ENCODE assay signal across 12 mouse cellular contexts in the genomic region with DNA sequence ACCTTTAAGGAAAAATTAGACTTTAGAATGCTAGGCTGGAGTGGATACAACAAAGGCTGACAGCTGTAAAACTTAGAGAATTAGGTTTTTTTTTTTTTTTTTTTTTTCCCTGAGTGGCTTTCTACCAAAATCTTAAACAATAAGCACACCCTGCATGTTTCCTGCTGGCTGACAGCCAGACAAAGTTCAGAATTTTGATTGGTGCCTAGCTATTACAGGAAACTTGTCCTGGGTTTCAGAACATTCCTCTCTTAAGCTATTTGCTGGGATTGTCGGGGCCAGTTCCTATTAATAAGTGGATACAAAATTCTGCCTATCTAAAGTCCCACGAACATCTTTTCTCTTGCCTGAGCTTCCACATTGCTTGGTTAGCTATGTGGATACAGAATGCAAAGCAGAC.
DNase-seq lines count a peak whose midpoint lies in the region; ATAC-seq and TF ChIP-seq lines count a peak whose summit lies in the region.
"Had no signal": no experiment of that assay in that cellular context is flagged by ENCODE, and none has a peak within 500 bp of the region (broad histone marks: within the 10 kb centered on the region; RNA-seq: fewer than 3 reads in every experiment).

No protein-coding gene starts in this region.

- TF ChIP-seq CTCF in kidney, postnatal 0 days (IDR thresholded peaks at IDR 0.05; ENCODE audit: low read depth) = no peak

- DNase-seq in embryonic facial prominence, embryonic 11.5 days (ENCODE audit: low spot score) = peak; percentile 33
- DNase-seq in embryonic facial prominence, embryonic 10.5 days (ENCODE audit: low spot score) = no peak
- DNase-seq in ovary, postnatal 14 days (ENCODE audit: low spot score) = peak; percentile 1
- DNase-seq in ovary, postnatal 10 days (ENCODE audit: low spot score) = no peak
- DNase-seq in kidney, postnatal 0 days (ENCODE audit: low spot score) = peak; percentile 68
- no peak for DNase-seq in frontal cortex, postnatal 10 days (ENCODE audit: low spot score in 2 of 2)
- no peak for DNase-seq in thymus, postnatal 36 days
- DNase-seq: thymus, adult 18-20 months had no signal

- 37% methylated on average over 2 of the region's 2 CpGs for WGBS in embryonic facial prominence, embryonic 11.5 days
- 64% methylated on average over 2 of the region's 2 CpGs for WGBS in embryonic facial prominence, embryonic 10.5 days
- WGBS in kidney, postnatal 0 days = 40% methylated on average over 2 of the region's 2 CpGs
- WGBS in hindbrain, embryonic 13.5 days = 57% methylated on average over 2 of the region's 2 CpGs

- no peak overlapping the region for H3K4me3 ChIP-seq in embryonic facial prominence, embryonic 11.5 days (ENCODE audit: low read depth, low read length)
- H3K4me3 ChIP-seq in embryonic facial prominence, embryonic 10.5 days = no peak overlapping the region
- no peak overlapping the region for H3K4me3 ChIP-seq in kidney, postnatal 0 days (replicated peaks; ENCODE audit: low read depth, low read length)
- no peak overlapping the region for H3K4me3 ChIP-seq in hindbrain, embryonic 13.5 days
- H3K4me3 ChIP-seq: limb, embryonic 15.5 days; midbrain, embryonic 12.5 days; neural tube, embryonic 13.5 days had no signal

- no peak overlapping the region for H3K9ac ChIP-seq in embryonic facial prominence, embryonic 11.5 days (replicated peaks; ENCODE audit: low read length)
- no peak overlapping the region for H3K9ac ChIP-seq in kidney, postnatal 0 days (ENCODE audit: low read depth, low read length)
- no peak overlapping the region for H3K9ac ChIP-seq in hindbrain, embryonic 13.5 days
- H3K9ac ChIP-seq: limb, embryonic 15.5 days; midbrain, embryonic 12.5 days; neural tube, embryonic 13.5 days had no signal

- H3K36me3 ChIP-seq in embryonic facial prominence, embryonic 11.5 days (replicated peaks; ENCODE audit: control insufficient read depth, insufficient read depth, low read depth, low read length) = no peaks in the 10 kb centered on the region
- no peaks in the 10 kb centered on the region for H3K36me3 ChIP-seq in embryonic facial prominence, embryonic 10.5 days (replicated peaks)
- no peaks in the 10 kb centered on the region for H3K36me3 ChIP-seq in kidney, postnatal 0 days (ENCODE audit: insufficient read depth, low read length)
- no peaks in the 10 kb centered on the region for H3K36me3 ChIP-seq in hindbrain, embryonic 13.5 days
- H3K36me3 ChIP-seq: limb, embryonic 15.5 days; midbrain, embryonic 12.5 days; neural tube, embryonic 13.5 days had no signal

- H3K27me3 ChIP-seq in embryonic facial prominence, embryonic 11.5 days (ENCODE audit: control insufficient read depth, insufficient read depth, low read length) = no peaks in the 10 kb centered on the region
- H3K27me3 ChIP-seq in embryonic facial prominence, embryonic 10.5 days (replicated peaks; ENCODE audit: low read depth, poor library complexity, severe bottlenecking) = no peaks in the 10 kb centered on the region
- no peaks in the 10 kb centered on the region for H3K27me3 ChIP-seq in kidney, postnatal 0 days (ENCODE audit: insufficient read depth, low read length)
- no peaks in the 10 kb centered on the region for H3K27me3 ChIP-seq in hindbrain, embryonic 13.5 days
- H3K27me3 ChIP-seq: limb, embryonic 15.5 days; midbrain, embryonic 12.5 days; neural tube, embryonic 13.5 days had no signal

- H3K4me2 ChIP-seq in embryonic facial prominence, embryonic 11.5 days (ENCODE audit: low read depth, low read length) = no peak overlapping the region
- no peak overlapping the region for H3K4me2 ChIP-seq in kidney, postnatal 0 days (ENCODE audit: low read length)
- H3K4me2 ChIP-seq in hindbrain, embryonic 13.5 days = no peak overlapping the region
- H3K4me2 ChIP-seq: limb, embryonic 15.5 days; midbrain, embryonic 12.5 days; neural tube, embryonic 13.5 days had no signal

- no peaks in the 10 kb centered on the region for H3K4me1 ChIP-seq in embryonic facial prominence, embryonic 11.5 days (ENCODE audit: control insufficient read depth, insufficient read depth, low read length)
- H3K4me1 ChIP-seq in embryonic facial prominence, embryonic 10.5 days = peaks cover 10% of the 10 kb centered on the region
- no peaks in the 10 kb centered on the region for H3K4me1 ChIP-seq in kidney, postnatal 0 days (replicated peaks; ENCODE audit: insufficient read depth, low read length)
- H3K4me1 ChIP-seq in hindbrain, embryonic 13.5 days (replicated peaks) = peaks cover 8% of the 10 kb centered on the region; the same call in 1 of the 2 replicates
- H3K4me1 ChIP-seq: neural tube, embryonic 13.5 days had no signal

- H3K9me3 ChIP-seq in embryonic facial prominence, embryonic 11.5 days (replicated peaks; ENCODE audit: control insufficient read depth, low read length) = no peaks in the 10 kb centered on the region
- no peaks in the 10 kb centered on the region for H3K9me3 ChIP-seq in embryonic facial prominence, embryonic 10.5 days
- H3K9me3 ChIP-seq in kidney, postnatal 0 days (replicated peaks; ENCODE audit: low read length) = no peaks in the 10 kb centered on the region
- no peaks in the 10 kb centered on the region for H3K9me3 ChIP-seq in hindbrain, embryonic 13.5 days
- H3K9me3 ChIP-seq: limb, embryonic 15.5 days; midbrain, embryonic 12.5 days; neural tube, embryonic 13.5 days had no signal

- no peak overlapping the region; the same call in 1 of the 2 replicates for H3K27ac ChIP-seq in embryonic facial prominence, embryonic 11.5 days (replicated peaks; ENCODE audit: low read depth, low read length)
- no peak overlapping the region for H3K27ac ChIP-seq in embryonic facial prominence, embryonic 10.5 days (replicated peaks)
- no peak overlapping the region for H3K27ac ChIP-seq in kidney, postnatal 0 days
- H3K27ac ChIP-seq in hindbrain, embryonic 13.5 days = no peak overlapping the region
- H3K27ac ChIP-seq: limb, embryonic 15.5 days; midbrain, embryonic 12.5 days; neural tube, embryonic 13.5 days had no signal

- ATAC-seq in embryonic facial prominence, embryonic 11.5 days (replicated peaks; ENCODE audit: insufficient number of reproducible peaks, low FRiP score, low TSS enrichment, low read depth) = no peak
- no peak for ATAC-seq in kidney, postnatal 0 days (replicated peaks; ENCODE audit: low FRiP score, low read depth)
- ATAC-seq in hindbrain, embryonic 13.5 days (ENCODE audit: low FRiP score) = no peak

Comparison
In these comparisons a context has a peak if more than half of its experiments do, and no peak if none do; other contexts are left out.
1. DNase-seq: peak in embryonic facial prominence, embryonic 11.5 days (single experiment), ovary, postnatal 14 days (single experiment) and kidney, postnatal 0 days (single experiment); none in embryonic facial prominence, embryonic 10.5 days (single experiment), ovary, postnatal 10 days (single experiment), frontal cortex, postnatal 10 days (0 of 2) and thymus, postnatal 36 days (0 of 2).